Mouse (Mus musculus): ENCODE measurements around the gene Ralgapa2. TPM values are rescaled to one million over a fixed set of nuclear protein-coding genes. Genes with fewer than 3 reads are reported as not detected.

The Ralgapa2 gene
- polyA plus RNA-seq, 1 experiment = 21.1 TPM

- 89% methylated on average over 4 of the region's 4 CpGs for WGBS
- TF ChIP-seq POLR2A (IDR thresholded peaks at IDR 0.05; ENCODE audit: borderline replicate concordance, extremely low read depth, low read depth, low read length) (no peak), CTCF (IDR thresholded peaks at IDR 0.05; ENCODE audit: insufficient read depth, low read length) (no peak)
- Histone ChIP-seq H3K4me3 (replicated peaks; ENCODE audit: extremely low read depth, low read depth, low read length) (no peak overlapping the region), H3K4me1 (ENCODE audit: control insufficient read depth, insufficient read depth, low read length) (no peaks in the 10 kb centered on the region)
- DNase-seq = no peak
Measured at GRCm38 (mm10) chr2:146289394-146289793, 222.8 kb downstream of the Ralgapa2 start.

GRCm38 (mm10) chr2:146288326-146288725 lies 223.8 kb downstream of the Ralgapa2 start:
- TF ChIP-seq CTCF (IDR thresholded peaks at IDR 0.05; ENCODE audit: insufficient read depth, low read length) = no peak
- no peak for TF ChIP-seq POLR2A (IDR thresholded peaks at IDR 0.05; ENCODE audit: borderline replicate concordance, extremely low read depth, low read depth, low read length)
- 84% methylated on average over 1 of the region's 1 CpGs for WGBS
- DNase-seq = no peak
- no peak overlapping the region for H3K4me3 ChIP-seq (replicated peaks; ENCODE audit: extremely low read depth, low read depth, low read length)
- H3K4me1 ChIP-seq (ENCODE audit: control insufficient read depth, insufficient read depth, low read length) = no peaks in the 10 kb centered on the region

DNA sequence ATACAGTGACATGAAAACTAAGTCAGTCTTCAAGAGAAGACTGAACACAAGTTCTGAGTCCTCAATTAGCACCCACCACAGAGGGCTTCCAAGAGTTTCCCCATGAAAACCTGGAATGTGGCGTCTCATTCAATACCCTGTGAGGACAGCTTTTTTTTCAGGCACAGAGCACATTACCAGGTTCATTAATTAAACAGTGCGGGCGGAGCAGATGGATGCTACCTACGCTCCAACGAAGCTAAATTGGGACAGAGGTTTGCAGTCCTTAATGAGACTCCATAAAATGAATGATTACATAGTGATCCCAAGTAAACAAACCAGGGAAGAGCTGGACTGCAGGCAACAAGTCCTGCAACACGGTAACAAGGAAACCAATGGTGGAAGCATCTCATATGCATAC lies 224.6 kb downstream of the Ralgapa2 start:
- no peaks in the 10 kb centered on the region for H3K4me1 ChIP-seq (ENCODE audit: control insufficient read depth, insufficient read depth, low read length)
- WGBS = 91% methylated on average over 6 of the region's 6 CpGs
- no peak for TF ChIP-seq POLR2A (IDR thresholded peaks at IDR 0.05; ENCODE audit: borderline replicate concordance, extremely low read depth, low read depth, low read length)
- no peak for TF ChIP-seq CTCF (IDR thresholded peaks at IDR 0.05; ENCODE audit: insufficient read depth, low read length)
- no peak overlapping the region for H3K4me3 ChIP-seq (replicated peaks; ENCODE audit: extremely low read depth, low read depth, low read length)
- no peak for DNase-seq

- 65% methylated on average over 6 of the region's 6 CpGs for WGBS
- Histone ChIP-seq H3K4me1 (ENCODE audit: control insufficient read depth, insufficient read depth, low read length) (no peaks in the 10 kb centered on the region), H3K4me3 (replicated peaks; ENCODE audit: extremely low read depth, low read depth, low read length) (no peak overlapping the region)
- no peak for DNase-seq
- TF ChIP-seq CTCF (IDR thresholded peaks at IDR 0.05; ENCODE audit: insufficient read depth, low read length) = no peak
- no peak for TF ChIP-seq POLR2A (IDR thresholded peaks at IDR 0.05; ENCODE audit: borderline replicate concordance, extremely low read depth, low read depth, low read length)
Measured at GRCm38 (mm10) chr2:146281346-146281745, 230.8 kb downstream of the Ralgapa2 start.

DNA sequence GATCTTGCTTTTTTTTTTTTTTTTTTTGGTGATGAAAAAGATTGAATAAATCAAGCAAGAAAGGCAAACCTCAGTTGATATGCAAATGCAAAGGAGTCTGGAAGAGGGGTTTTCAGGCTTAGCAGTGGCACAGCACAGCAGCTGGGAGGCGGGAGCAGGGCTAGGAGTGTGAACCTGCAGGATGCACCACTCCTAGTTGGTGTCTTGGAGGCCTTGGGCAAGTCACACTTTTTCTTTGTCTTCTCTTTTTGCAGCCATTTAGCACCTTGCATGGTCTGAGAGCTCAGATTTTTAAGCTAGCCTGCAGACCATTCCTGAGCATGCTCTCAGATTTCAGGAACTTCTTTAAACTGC lies 231.2 kb downstream of the Ralgapa2 start:
- no peaks in the 10 kb centered on the region for H3K4me1 ChIP-seq (ENCODE audit: control insufficient read depth, insufficient read depth, low read length)
- TF ChIP-seq POLR2A (IDR thresholded peaks at IDR 0.05; ENCODE audit: borderline replicate concordance, extremely low read depth, low read depth, low read length) (no peak), CTCF (IDR thresholded peaks at IDR 0.05; ENCODE audit: insufficient read depth, low read length) (no peak)
- 82% methylated on average over 1 of the region's 1 CpGs for WGBS
- no peak for DNase-seq
- no peak overlapping the region for H3K4me3 ChIP-seq (replicated peaks; ENCODE audit: extremely low read depth, low read depth, low read length)

DNA sequence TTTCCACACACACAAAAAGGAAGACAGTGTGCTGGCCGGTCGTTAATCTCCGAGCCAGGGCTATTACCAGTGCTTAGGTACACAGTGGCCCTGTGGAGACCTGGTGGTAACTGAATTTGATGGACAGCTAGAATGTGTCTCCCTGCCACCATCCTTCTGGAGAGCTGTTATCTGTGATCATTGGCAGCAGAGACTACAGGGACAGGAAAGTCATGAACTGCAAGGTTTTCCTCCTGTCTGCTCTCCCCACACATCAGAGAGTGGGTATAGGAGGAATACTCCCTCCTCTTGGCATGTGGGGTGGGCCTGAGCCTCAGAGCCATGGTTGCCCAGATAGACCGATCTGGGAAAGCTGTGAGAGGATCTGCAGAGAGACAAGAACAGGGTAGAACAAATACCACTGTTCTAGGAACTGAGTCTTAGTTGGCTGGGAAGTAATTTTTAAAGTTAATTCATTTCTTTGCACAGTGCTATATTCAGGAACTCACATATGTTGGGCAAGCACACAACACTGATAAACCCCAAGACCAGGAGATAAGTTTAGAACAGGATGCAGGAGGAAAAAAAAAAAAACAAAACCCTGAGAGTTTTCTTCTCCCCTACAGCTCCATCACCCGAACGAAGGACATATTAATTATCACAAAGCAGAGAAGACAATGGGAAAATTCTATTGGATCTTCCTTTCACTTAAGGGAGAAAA lies 231.8 kb downstream of the Ralgapa2 start:
- Histone ChIP-seq H3K4me1 (ENCODE audit: control insufficient read depth, insufficient read depth, low read length) (no peaks in the 10 kb centered on the region), H3K4me3 (replicated peaks; ENCODE audit: extremely low read depth, low read depth, low read length) (no peak overlapping the region)
- WGBS = 58% methylated on average over 6 of the region's 6 CpGs
- TF ChIP-seq POLR2A (IDR thresholded peaks at IDR 0.05; ENCODE audit: borderline replicate concordance, extremely low read depth, low read depth, low read length) (no peak), CTCF (IDR thresholded peaks at IDR 0.05; ENCODE audit: insufficient read depth, low read length) (no peak)
- DNase-seq = no peak

DNA sequence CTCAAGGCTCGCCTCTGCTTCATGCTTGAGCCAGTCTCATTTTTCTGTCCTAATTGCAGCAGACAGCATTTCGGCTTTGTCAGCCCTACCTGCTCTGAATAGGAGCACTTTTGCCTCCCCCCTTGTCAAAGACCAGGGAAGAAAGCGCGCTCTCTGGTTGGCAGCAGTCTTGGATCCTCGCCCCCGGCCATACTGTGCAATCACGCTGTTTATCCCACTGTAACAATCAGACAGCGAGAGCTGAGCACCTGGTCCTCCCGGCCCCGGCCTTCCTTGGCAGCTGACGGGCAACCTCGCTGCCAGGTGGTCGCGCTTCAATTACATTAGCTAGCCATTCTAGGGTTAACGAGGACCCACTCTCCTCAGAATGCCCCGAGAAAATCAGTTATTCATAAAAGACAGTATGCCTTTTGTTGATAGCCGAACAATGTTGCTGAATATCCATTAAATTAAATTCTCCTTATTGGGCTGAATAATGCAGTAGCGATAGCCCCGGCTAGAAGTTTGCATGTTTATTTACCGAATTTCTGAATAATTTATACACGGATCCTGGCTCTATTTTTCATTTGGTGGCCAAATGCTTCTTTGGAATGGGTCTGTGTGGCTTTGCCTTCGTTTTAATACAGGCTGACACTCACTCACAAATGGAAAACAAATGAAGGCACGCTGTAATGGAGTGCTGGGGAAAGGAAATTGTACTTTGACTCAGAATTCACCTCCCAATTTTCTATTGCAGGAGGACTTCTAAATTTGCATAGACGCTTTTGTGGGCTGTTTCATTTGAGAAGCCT lies 232.5 kb downstream of the Ralgapa2 start:
- no peak for DNase-seq
- Histone ChIP-seq H3K4me3 (replicated peaks; ENCODE audit: extremely low read depth, low read depth, low read length) (no peak overlapping the region), H3K4me1 (ENCODE audit: control insufficient read depth, insufficient read depth, low read length) (no peaks in the 10 kb centered on the region)
- no peak for TF ChIP-seq CTCF (IDR thresholded peaks at IDR 0.05; ENCODE audit: insufficient read depth, low read length)
- TF ChIP-seq POLR2A (IDR thresholded peaks at IDR 0.05; ENCODE audit: borderline replicate concordance, extremely low read depth, low read depth, low read length) = no peak
- 79% methylated on average over 24 of the region's 24 CpGs for WGBS

DNA sequence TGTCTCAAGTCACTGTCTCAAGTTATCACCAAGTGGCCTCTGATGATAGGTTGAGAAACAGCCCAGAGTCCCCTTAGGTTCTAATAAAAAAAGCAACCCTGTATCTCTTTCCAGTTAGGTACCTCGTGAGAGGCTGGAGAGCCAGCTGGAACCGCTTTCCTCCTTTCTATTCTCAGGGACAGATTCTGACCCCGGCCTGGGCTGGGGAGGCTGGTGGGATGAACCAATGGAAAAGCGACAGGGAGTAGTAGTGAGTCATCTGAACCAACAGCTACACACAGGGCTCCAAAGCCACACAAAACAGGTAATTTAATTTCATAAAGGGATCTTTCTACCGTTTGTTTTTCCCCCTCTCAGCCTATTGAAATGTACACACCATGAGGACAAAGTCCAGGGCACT lies 233.8 kb downstream of the Ralgapa2 start:
- H3K4me1 ChIP-seq (ENCODE audit: control insufficient read depth, insufficient read depth, low read length) = no peaks in the 10 kb centered on the region
- no peak overlapping the region for H3K4me3 ChIP-seq (replicated peaks; ENCODE audit: extremely low read depth, low read depth, low read length)
- TF ChIP-seq CTCF (IDR thresholded peaks at IDR 0.05; ENCODE audit: insufficient read depth, low read length) (no peak), POLR2A (IDR thresholded peaks at IDR 0.05; ENCODE audit: borderline replicate concordance, extremely low read depth, low read depth, low read length) (no peak)
- no peak for DNase-seq
- WGBS = 65% methylated on average over 5 of the region's 5 CpGs

- Histone ChIP-seq H3K4me1 (ENCODE audit: control insufficient read depth, insufficient read depth, low read length) (peaks cover 5% of the 10 kb centered on the region), H3K4me3 (replicated peaks; ENCODE audit: extremely low read depth, low read depth, low read length) (no peak overlapping the region)
- no peak for DNase-seq
- TF ChIP-seq POLR2A (IDR thresholded peaks at IDR 0.05; ENCODE audit: borderline replicate concordance, extremely low read depth, low read depth, low read length) = no peak
- no peak for TF ChIP-seq CTCF (IDR thresholded peaks at IDR 0.05; ENCODE audit: insufficient read depth, low read length)
- WGBS = 58% methylated on average over 3 of the region's 3 CpGs
Measured at GRCm38 (mm10) chr2:146266539-146266938, 245.6 kb downstream of the Ralgapa2 start.

GRCm38 (mm10) chr2:146265045-146265444 lies 247.1 kb downstream of the Ralgapa2 start:
- 38% methylated on average over 4 of the region's 4 CpGs for WGBS
- no peak for TF ChIP-seq POLR2A (IDR thresholded peaks at IDR 0.05; ENCODE audit: borderline replicate concordance, extremely low read depth, low read depth, low read length)
- TF ChIP-seq CTCF (IDR thresholded peaks at IDR 0.05; ENCODE audit: insufficient read depth, low read length) = no peak
- H3K4me1 ChIP-seq (ENCODE audit: control insufficient read depth, insufficient read depth, low read length) = peaks cover 5% of the 10 kb centered on the region
- DNase-seq = no peak
- H3K4me3 ChIP-seq (replicated peaks; ENCODE audit: extremely low read depth, low read depth, low read length) = no peak overlapping the region
